Mouse (Mus musculus) cerebellum, adult 2 months (tissue): ENCODE measurements around the gene M1ap.

Source experiments
- CTCF ChIP-seq: fragments of 200-500 bp; IDR thresholded peaks from 2 replicates; pipeline ENCODE4 v1.5.1; 2011; ENCODE audit warnings: low read depth, mild to moderate bottlenecking, control low read depth, low read length, moderate library complexity, borderline replicate concordance; ENCODE audit not compliant: insufficient read depth
- POLR2A ChIP-seq: fragments of 200-500 bp; IDR thresholded peaks from 2 replicates; pipeline ENCODE4 v1.6.1; 2011; ENCODE audit warnings: low read length, control low read depth, borderline replicate concordance; ENCODE audit not compliant: insufficient read depth

- TF ChIP-seq POLR2A (no peak), CTCF (no peak)
Observed at GRCm38 (mm10) chr6:83005444-83006011, 58.8 kb downstream of the M1ap start.
